Mouse (Mus musculus) forebrain, embryonic 15.5 days (tissue): ENCODE data around the gene Slc25a21. TPM values are rescaled to one million over a fixed set of nuclear protein-coding genes. Genes with fewer than 3 reads are reported as not detected.

ENCODE experiments used
- ATAC-seq: fragments of 200-750 bp; cut with Nextera tagmentation; replicated peaks from 2 replicates; pipeline ENCODE4 v1.8.0; 2017; ENCODE audit warnings: mild to moderate bottlenecking, moderate TSS enrichment, moderate library complexity
- H3K27ac ChIP-seq: fragments of 300-500 bp; sonication (generic); replicated peaks from 2 replicates; pipeline ENCODE4 v1.5.1; 2015; ENCODE audit warnings: mild to moderate bottlenecking, inconsistent platforms
- H3K27me3 ChIP-seq: fragments of 300-500 bp; sonication (generic); 2 replicates; pipeline ENCODE4 v1.6.1; 2015; ENCODE audit warnings: inconsistent platforms
- H3K36me3 ChIP-seq: fragments of 300-500 bp; sonication (generic); 2 replicates; pipeline ENCODE4 v1.6.1; 2015; ENCODE audit warnings: mild to moderate bottlenecking, inconsistent platforms
- H3K4me1 ChIP-seq: fragments of 300-500 bp; sonication (generic); 2 replicates; pipeline ENCODE4 v1.6.1; 2015; ENCODE audit warnings: inconsistent platforms
- H3K4me2 ChIP-seq: fragments of 300-500 bp; sonication (generic); replicated peaks from 2 replicates; pipeline ENCODE4 v1.6.1; 2015; ENCODE audit warnings: mild to moderate bottlenecking, inconsistent platforms
- H3K4me3 ChIP-seq: fragments of 300-500 bp; sonication (generic); 2 replicates; pipeline ENCODE4 v1.5.1; 2015; ENCODE audit warnings: mild to moderate bottlenecking, inconsistent platforms
- H3K9ac ChIP-seq: fragments of 300-500 bp; sonication (generic); replicated peaks from 2 replicates; pipeline ENCODE4 v1.6.1; 2015; ENCODE audit warnings: mild to moderate bottlenecking, inconsistent platforms
- H3K9me3 ChIP-seq: fragments of 300-500 bp; sonication (generic); 2 replicates; pipeline ENCODE4 v1.6.1; 2016; ENCODE audit warnings: inconsistent platforms
- WGBS: fragments of 180-500 bp; shearing (Covaris S2); methylation state at CpG from one replicate; pipeline ENCODE4 v1.1.7; 2015; ENCODE audit warnings: mixed read lengths; 5-methylcytosine and 5-hydroxymethylcytosine counted together
- polyA plus RNA-seq: library from polyadenylated mRNA; unstranded; fragments of >200 nt; fragmentation: Nextera tagmentation; extraction: Ambion mirVana; gene quantifications from 2 replicates; pipeline ENCODE4 v1.2.1, GENCODE M21; 2015

Slc25a21 gene
- polyA plus RNA-seq, 1 experiment from 2014 or later, result 0.08 TPM

DNA sequence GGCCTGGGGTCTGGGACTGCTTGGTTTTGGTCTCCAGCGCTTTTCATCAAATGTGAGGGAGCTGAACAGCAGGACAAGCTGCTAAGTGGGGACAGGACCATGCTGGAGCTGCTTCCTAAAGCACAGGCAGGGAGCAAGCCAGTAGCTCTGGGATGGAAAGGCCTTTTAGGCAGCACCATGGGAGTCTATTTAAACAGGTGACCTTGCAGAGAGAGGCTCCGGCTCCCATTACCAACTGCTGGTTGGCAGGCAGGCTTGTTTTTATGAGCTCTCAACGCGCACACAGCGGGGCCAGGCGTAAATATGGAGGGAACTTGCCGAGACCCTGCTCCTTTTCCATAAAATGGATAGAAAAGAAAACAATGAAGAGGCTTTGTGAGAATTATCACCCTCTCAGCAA is 292.1 kb downstream of the Slc25a21 start:
- H3K4me3 ChIP-seq, result no peak overlapping the region
- no peak overlapping the region for H3K9ac ChIP-seq
- 28% methylated on average over 7 of the region's 7 CpGs for WGBS
- H3K27ac ChIP-seq, result no peak overlapping the region
- no peaks in the 10 kb centered on the region for H3K9me3 ChIP-seq
- no peak overlapping the region for H3K4me2 ChIP-seq
- no peaks in the 10 kb centered on the region for H3K27me3 ChIP-seq
- 0 out of 2 replicates have a peak, but pooled peaks have one; percentile 26 for ATAC-seq
- no peaks in the 10 kb centered on the region for H3K36me3 ChIP-seq
- H3K4me1 ChIP-seq, result no peaks in the 10 kb centered on the region

- no peak for ATAC-seq
- Histone ChIP-seq H3K9me3 (no peaks in the 10 kb centered on the region), H3K9ac (no peak overlapping the region), H3K27ac (no peak overlapping the region), H3K36me3 (no peaks in the 10 kb centered on the region), H3K4me1 (no peaks in the 10 kb centered on the region), H3K4me2 (no peak overlapping the region), H3K4me3 (no peak overlapping the region), H3K27me3 (no peaks in the 10 kb centered on the region)
- WGBS, result 80% methylated on average over 8 of the region's 8 CpGs
These were observed 294.4 kb downstream of the Slc25a21 start for GRCm38 (mm10) chr12:56902774-56903456.

- WGBS, result 72% methylated on average over 8 of the region's 8 CpGs
- no peak for ATAC-seq
- no peaks in the 10 kb centered on the region for H3K36me3 ChIP-seq
These were observed 299.3 kb downstream of the Slc25a21 start for GRCm38 (mm10) chr12:56897976-56898375.

GRCm38 (mm10) chr12:56897221-56897937 is 299.9 kb downstream of the Slc25a21 start:
- no peaks in the 10 kb centered on the region for H3K4me1 ChIP-seq
- no peaks in the 10 kb centered on the region for H3K36me3 ChIP-seq
- H3K4me2 ChIP-seq, result no peak overlapping the region
- H3K9ac ChIP-seq, result no peak overlapping the region
- no peak for ATAC-seq
- no peaks in the 10 kb centered on the region for H3K27me3 ChIP-seq
- no peaks in the 10 kb centered on the region for H3K9me3 ChIP-seq
- H3K4me3 ChIP-seq, result no peak overlapping the region
- 88% methylated on average over 8 of the region's 8 CpGs for WGBS
- no peak overlapping the region for H3K27ac ChIP-seq

More at GRCm38 (mm10) chr12:56897976-56898375, 299.3 kb downstream of the Slc25a21 start:
- Histone ChIP-seq H3K9me3 (no peaks in the 10 kb centered on the region), H3K9ac (no peak overlapping the region), H3K4me1 (no peaks in the 10 kb centered on the region), H3K4me2 (no peak overlapping the region), H3K4me3 (no peak overlapping the region), H3K27me3 (no peaks in the 10 kb centered on the region), H3K27ac (no peak overlapping the region)

DNA sequence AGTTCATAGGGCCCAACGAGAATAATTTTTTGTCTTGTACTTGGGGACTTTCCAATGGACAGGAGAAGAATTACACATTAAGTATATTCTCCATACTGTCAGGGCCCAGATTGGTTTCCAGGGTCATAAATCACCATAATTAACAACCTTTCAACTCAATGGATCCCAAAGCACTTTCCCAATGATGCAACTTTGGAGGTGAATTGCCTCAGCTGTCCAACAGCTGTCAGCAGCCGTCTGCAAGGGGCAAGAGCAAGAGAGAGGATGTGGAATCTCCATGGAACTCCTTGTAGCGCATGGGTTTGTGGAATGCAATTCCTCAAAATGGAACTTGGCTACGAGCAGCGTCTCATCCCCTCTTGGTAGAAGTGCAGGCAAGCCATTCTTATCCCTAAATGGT is 302.3 kb downstream of the Slc25a21 start:
- no peaks in the 10 kb centered on the region for H3K9me3 ChIP-seq
- no peak overlapping the region for H3K9ac ChIP-seq
- no peaks in the 10 kb centered on the region for H3K27me3 ChIP-seq
- no peak for ATAC-seq
- WGBS, result 83% methylated on average over 5 of the region's 5 CpGs
- H3K4me2 ChIP-seq, result no peak overlapping the region
- H3K4me1 ChIP-seq, result no peaks in the 10 kb centered on the region
- no peaks in the 10 kb centered on the region for H3K36me3 ChIP-seq
- no peak overlapping the region for H3K27ac ChIP-seq
- no peak overlapping the region for H3K4me3 ChIP-seq

GRCm38 (mm10) chr12:56890891-56891726 is 306.2 kb downstream of the Slc25a21 start:
- WGBS, result 80% methylated on average over 6 of the region's 6 CpGs
- no peak overlapping the region for H3K9ac ChIP-seq
- no peak for ATAC-seq
- no peaks in the 10 kb centered on the region for H3K27me3 ChIP-seq
- H3K4me2 ChIP-seq, result no peak overlapping the region
- H3K9me3 ChIP-seq, result no peaks in the 10 kb centered on the region
- no peak overlapping the region for H3K4me3 ChIP-seq
- H3K36me3 ChIP-seq, result no peaks in the 10 kb centered on the region
- no peaks in the 10 kb centered on the region for H3K4me1 ChIP-seq
- H3K27ac ChIP-seq, result no peak overlapping the region

DNA sequence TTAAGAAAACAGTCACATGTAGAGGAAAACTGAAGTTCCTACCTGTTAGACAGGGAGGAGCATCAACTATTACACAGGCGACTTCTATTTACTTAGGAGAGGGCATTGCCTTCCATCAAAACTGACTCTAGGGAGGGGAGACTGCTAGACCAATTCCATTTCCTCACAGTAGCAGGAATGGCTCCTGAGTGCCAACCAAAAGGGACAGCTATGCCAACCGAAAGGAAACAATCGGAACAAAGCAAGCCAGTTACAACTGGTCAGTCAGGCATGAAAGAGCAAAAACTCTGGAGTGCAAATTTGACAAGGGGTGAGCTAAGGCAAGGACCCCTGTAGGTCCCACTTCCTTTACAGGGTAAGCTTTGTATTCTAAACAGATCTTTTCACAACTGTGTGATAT is 319.5 kb downstream of the Slc25a21 start:
- no peak overlapping the region for H3K27ac ChIP-seq
- no peak overlapping the region for H3K9ac ChIP-seq
- no peak for ATAC-seq
- H3K4me2 ChIP-seq, result no peak overlapping the region
- H3K36me3 ChIP-seq, result no peaks in the 10 kb centered on the region
- WGBS, result 36% methylated on average over 3 of the region's 3 CpGs
- H3K9me3 ChIP-seq, result no peaks in the 10 kb centered on the region
- no peak overlapping the region for H3K4me3 ChIP-seq
- H3K4me1 ChIP-seq, result no peaks in the 10 kb centered on the region
- no peaks in the 10 kb centered on the region for H3K27me3 ChIP-seq

DNA sequence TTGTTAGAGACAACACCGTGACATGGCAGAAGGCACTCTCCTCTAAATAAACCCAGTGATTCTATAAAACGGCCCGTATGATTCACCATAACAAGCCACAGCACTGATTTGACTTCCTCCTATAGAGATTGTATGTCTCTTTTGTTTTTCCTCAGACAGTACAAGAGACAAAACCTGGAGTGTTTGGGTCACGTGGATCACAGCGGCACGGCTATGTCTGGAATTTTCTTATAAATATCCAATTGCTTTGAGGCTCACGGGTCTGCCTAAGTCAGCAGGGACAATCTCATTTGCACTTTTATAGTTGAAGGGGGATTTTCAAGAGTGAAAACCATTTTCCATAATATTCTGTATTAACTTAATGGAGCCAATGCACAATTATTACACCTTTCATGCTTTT is 320.7 kb downstream of the Slc25a21 start:
- no peak overlapping the region for H3K27ac ChIP-seq
- H3K4me3 ChIP-seq, result no peak overlapping the region
- ATAC-seq, result no peak
- no peak overlapping the region for H3K4me2 ChIP-seq
- H3K9me3 ChIP-seq, result no peaks in the 10 kb centered on the region
- no peak overlapping the region for H3K9ac ChIP-seq
- no peaks in the 10 kb centered on the region for H3K36me3 ChIP-seq
- no peaks in the 10 kb centered on the region for H3K4me1 ChIP-seq
- no peaks in the 10 kb centered on the region for H3K27me3 ChIP-seq
- WGBS, result 54% methylated on average over 7 of the region's 7 CpGs

DNA sequence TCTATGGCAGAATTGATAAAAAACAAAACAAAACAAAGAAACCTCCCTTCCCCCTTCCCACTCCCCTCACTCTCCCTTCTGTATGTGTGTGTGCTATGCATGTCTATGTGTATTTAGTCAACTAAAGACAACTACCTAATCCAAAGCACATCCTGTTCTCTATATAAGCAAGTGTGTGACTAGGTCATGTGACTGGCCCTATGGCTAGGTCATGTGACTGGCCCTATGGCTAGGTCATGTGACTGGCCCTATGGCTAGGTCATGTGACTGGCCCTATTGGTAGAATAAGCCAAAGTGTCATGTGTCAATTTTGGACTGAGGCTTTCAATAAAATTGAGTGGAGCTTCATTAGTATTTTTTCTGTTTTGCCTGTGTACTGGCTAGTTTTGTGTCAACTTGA is 324.1 kb downstream of the Slc25a21 start:
- Histone ChIP-seq H3K4me3 (no peak overlapping the region), H3K9ac (no peak overlapping the region), H3K36me3 (no peaks in the 10 kb centered on the region), H3K27ac (no peak overlapping the region), H3K27me3 (no peaks in the 10 kb centered on the region), H3K4me2 (no peak overlapping the region), H3K9me3 (no peaks in the 10 kb centered on the region), H3K4me1 (no peaks in the 10 kb centered on the region)
- ATAC-seq, result no peak

DNA sequence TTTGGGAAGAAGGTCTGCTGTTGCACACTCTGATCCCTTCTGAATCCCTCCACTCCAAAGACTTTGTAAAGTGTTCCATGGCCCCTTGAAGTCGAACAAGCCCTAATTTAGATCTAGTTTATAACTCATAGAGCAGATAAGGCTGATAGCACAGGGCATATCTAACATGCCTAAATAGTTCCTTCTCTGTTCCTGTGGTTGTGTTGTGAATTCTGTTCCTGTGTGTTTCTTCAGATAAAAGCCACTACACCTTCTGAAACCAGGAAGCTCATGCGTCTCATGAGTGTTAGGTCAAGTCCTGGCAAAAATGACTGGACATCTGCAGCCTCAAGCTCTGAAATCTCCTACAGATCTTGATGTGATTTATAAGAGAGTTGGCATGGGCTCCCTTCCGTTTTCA is 326.7 kb downstream of the Slc25a21 start:
- H3K4me1 ChIP-seq, result no peaks in the 10 kb centered on the region
- no peaks in the 10 kb centered on the region for H3K27me3 ChIP-seq
- no peak overlapping the region for H3K4me3 ChIP-seq
- H3K9me3 ChIP-seq, result no peaks in the 10 kb centered on the region
- H3K36me3 ChIP-seq, result no peaks in the 10 kb centered on the region
- ATAC-seq, result no peak
- H3K27ac ChIP-seq, result no peak overlapping the region
- WGBS, result 90% methylated on average over 3 of the region's 3 CpGs
- H3K9ac ChIP-seq, result no peak overlapping the region
- H3K4me2 ChIP-seq, result no peak overlapping the region

- Histone ChIP-seq H3K4me2 (no peak overlapping the region), H3K9ac (no peak overlapping the region), H3K36me3 (no peaks in the 10 kb centered on the region), H3K9me3 (no peaks in the 10 kb centered on the region), H3K4me3 (no peak overlapping the region), H3K27ac (no peak overlapping the region), H3K27me3 (no peaks in the 10 kb centered on the region), H3K4me1 (no peaks in the 10 kb centered on the region)
- ATAC-seq, result no peak
- WGBS, result 44% methylated on average over 4 of the region's 4 CpGs
These were observed 333.3 kb downstream of the Slc25a21 start for GRCm38 (mm10) chr12:56863873-56864562.

DNA sequence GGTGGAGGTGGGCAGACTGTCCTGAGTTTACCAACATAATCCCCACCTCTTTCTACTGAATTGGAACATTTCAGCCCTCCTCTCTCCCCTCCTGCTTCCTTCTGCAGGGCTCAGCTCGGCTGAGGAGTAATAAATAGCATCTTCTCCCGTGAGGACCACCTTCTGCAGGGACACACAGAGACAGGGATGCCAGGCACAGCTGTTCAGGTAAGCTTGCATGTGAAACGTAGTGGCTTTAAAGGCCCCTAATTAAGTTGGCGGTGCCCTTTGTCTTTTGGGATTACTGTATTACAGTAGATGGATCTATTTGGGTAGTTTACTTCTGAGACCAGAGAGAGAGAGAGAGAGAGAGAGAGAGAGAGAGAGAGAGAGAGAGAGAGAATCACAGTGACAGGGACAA is 344.6 kb downstream of the Slc25a21 start:
- Histone ChIP-seq H3K27ac (no peak overlapping the region), H3K4me2 (no peak overlapping the region), H3K36me3 (no peaks in the 10 kb centered on the region), H3K9me3 (no peaks in the 10 kb centered on the region), H3K4me1 (no peaks in the 10 kb centered on the region; the same call in 1 of the 2 replicates), H3K9ac (no peak overlapping the region), H3K27me3 (peaks cover 4% of the 10 kb centered on the region; the same call in 1 of the 2 replicates), H3K4me3 (no peak overlapping the region)
- no peak for ATAC-seq
- WGBS, result 40% methylated on average over 4 of the region's 4 CpGs
